Mouse (Mus musculus): ENCODE measurements around the gene Mars.

DNA sequence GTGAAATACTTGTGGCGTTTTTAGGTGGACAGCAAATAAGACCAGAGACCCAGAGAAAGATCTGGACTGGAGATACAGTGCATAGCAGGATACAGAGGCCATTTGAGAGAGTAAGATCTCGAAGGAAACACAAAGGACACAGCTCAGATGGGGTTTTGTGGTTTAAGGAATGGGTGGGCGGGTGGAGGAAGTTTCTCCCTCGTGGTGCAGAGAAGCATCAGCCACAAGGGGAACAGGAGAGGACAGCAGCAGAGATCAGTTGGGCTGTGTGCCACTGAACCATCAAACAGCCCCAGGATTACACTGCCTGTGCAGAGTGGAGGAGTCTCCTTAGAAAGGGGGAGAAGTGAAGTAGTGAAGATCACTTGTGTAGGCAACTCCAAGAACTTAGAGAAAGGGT is 6.4 kb upstream of the Mars start:
- TF ChIP-seq GATA1 (IDR thresholded peaks at IDR 0.05; ENCODE audit: borderline replicate concordance, low read length) (no peak), FLI1 (IDR thresholded peaks at IDR 0.05; ENCODE audit: low read length) (no peak)

All from megakaryocyte, embryonic 14.5 days (primary cell).